Mouse (Mus musculus) right cerebral cortex, adult 2 months (tissue): Measurements from ENCODE around the gene Gp1bb.

ENCODE experiments used
- DNase-seq, 2 experiments: peaks; one replicate each; pipeline ENCODE4 v3.0.0; 2021 to 2022; ENCODE audit warnings: low spot score in 2 of 2

The Gp1bb gene

DNA sequence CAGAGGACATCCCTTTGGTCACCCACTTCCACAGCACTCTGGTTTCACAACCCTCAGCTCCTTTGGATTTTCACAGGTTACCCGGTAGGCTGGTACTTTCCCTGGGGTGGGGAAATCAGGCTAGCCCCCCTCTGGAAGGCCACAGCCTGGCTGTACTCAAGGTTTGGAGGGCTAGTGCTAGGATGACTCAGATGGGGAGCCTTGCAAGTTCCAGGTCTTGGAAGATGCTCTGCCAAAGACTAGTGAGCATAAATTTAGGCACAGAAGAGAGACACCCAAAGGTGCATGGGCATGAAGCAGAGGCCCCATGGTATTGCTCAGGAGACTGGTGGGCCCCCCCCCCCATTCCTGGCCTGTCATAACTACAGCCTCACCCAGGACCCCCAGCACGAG lies 6.7 kb upstream of the Gp1bb start:
- DNase-seq: no peak

DNA sequence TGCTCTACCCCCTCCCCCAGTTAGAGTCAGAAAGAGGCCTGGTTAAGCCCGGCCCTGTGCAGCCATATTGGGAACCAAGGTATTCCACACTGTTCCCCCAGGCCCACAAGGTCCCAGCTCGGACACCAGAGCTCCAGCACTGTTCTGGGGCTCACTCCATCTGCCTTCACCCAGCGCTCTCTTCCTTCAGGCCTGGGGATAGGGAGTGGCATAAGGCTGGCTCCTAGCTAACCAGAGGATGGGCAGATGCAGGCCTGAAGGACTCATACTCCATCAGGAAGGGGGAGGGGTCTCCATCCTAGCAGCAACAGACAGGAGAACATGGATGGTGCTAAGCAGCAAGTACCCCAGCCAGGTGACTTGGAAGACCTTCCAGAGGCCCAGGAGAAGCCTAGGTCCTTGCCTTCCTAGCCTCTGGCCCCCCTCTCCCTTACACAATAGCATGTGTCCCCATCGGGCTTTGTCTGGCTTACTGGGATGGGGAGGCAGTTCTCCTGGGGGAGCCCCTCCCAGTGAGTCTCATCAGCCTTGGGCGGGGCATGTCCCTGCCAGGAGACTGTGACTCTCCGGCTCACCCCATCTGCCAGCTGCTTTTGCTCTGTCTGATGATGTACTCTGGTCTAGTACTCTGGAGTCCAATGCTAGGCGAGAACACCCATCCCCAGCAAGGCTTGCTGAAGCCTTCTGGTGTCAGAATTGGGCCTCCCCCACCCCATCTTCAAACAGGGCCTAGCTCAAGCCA lies 6.2 kb upstream of the Gp1bb start:
- peak in 1 of 2 experiments; percentile 39 for DNase-seq

DNA sequence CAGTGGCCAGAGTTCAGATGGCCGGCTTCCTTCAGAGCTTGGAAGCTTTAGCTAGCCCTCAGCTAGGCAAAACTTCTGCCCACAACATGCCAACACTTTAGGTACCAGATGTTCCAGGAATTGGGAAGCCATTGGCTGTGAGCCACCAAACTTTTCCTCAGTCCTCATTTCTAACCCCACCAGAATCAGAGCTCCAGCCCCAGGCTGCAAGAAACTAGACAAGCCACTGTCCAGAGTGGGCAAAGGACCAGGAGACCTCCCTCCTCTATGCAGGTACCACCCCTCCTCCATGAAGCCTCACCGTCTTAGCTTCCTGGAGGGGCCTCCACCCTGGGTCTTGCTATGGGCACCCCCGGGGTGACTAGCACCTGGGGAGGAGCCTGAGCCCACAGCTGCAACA lies 5.0 kb upstream of the Gp1bb start:
- no peak for DNase-seq

DNA sequence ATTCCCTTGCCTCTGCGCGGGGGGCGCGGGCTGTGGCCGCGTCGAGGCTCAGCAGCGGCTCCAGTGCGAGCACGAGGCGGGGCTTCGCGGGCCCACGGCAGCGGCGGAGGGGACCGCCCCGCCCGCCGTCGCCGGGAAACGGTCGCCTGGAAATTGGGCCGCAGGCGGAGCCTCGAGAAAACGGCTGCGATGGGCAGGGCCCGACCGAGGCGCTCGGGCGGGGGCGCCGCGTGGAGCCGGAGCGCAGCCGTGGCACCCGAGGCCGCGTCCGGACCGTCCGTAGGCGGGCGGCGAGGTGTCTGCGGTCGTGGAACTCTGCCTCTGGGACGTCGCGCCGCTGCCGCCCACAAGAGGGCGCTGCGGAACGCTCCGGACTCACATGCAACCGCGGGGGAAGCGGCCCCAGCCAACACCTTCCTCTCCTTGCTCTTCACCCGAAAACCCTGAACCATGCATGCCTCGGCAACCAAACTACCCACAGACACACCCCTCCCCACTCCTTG lies 4.2 kb upstream of the Gp1bb start, which contains the start of gene Gm49601:
Gm49601 (minus strand) TSS at position 52 of the 503 bp plus-strand sequence.
- peak; percentile 80 to 91 for DNase-seq

DNA sequence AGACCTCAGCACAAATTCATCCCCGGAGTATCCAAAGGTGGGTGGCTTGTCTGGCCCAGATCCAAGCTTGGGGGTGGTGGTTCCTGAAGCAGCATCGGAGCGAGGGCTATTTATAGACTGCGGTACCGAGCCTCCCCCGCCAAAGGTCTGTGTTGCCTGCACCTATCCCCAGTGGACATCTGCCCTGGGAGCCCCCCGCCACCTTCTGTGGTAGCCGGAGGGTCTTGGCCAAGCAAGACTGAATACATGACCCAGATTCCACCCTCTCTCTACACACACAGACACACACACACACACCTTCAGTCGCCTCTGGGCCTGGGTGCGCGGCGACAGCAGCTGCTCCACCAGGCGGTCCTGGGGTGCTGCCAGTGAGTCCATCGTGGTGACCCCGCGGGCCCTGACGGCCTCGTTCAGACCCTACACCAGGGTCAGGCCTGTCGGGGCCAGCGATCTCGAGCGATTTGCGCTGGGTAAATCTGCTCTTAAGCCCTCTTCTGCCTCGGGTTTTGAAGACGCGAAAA lies 3.6 kb upstream of the Gp1bb start:
- DNase-seq: peak; percentile 84 to 87

DNA sequence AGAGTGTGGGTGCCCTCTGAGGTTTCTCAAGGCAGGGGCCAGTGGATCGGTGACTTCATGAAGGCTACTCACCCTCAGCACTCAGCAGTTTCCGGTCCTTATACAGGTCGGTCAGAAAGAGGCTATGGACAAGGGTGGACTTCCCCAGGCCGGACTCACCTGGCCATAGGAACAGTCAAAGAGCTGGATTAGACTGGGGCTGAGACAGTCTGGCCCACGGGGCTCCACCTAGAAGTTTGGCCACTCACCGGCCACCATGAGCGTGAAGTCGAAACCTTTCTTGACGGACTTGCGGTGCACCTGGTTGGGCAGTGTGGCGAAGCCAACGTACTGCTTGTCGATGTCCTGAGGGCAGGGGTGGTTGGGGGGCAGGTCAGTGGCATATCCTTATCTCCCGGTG lies 2.9 kb upstream of the Gp1bb start:
- DNase-seq: peak; percentile 22 to 34

DNA sequence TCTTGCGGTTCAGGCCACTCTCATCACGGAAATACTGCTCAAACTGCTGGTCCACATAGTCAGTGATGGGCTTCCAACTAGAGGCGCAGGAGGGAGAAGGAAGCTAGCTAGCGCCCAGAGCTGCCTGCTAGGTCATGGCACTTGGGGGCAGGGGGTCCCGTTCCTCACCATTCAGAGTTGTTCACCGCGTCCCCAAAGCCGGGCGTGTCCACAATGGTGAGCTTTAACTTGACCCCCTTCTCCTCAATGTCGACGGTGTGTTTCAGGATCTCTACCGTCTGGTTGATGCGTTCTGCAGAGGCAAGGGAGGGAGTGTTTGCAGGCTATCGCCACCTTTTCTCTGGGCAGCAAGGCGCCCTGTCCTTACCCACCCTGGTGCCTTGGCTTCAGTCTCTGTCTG lies 2.4 kb upstream of the Gp1bb start:
- no peak for DNase-seq

DNA sequence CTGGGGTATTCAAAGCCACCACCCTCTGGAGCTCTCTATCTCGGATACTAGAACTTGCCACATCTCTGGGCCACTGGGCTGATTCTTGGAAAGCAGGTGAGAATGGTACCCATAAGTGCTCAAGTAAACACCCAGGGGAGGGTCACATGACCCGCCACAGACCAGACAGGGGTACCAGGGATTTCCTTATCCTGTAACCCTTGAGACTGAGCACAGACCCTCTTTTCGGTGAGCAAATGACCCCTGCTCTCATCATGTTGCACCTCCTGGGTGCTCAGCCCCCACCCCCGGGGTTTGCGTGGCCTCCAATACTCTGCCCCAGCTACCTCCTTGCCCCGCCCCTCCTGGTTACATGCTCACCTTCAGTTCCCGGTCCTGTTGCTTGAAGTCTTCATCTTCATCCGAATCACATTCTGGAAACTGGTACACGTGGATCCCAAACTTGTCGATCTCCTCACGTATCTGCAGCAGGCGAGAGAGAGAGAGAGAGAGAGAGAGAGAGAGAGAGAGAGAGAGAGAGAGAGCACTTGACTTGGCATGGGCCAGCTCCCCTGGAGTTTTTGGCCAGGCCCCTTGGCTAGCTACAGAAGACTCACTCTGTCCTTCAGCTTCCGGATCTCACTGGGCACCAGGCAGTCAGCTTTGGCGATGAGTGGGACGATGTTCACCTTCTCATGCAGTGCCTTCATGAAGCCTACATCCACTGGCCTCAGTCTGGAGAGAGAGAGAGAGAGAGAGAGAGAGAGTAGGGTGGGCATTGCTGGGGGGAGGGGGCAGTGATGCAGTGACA lies 1.7 kb upstream of the Gp1bb start:
- no peak for DNase-seq

DNA sequence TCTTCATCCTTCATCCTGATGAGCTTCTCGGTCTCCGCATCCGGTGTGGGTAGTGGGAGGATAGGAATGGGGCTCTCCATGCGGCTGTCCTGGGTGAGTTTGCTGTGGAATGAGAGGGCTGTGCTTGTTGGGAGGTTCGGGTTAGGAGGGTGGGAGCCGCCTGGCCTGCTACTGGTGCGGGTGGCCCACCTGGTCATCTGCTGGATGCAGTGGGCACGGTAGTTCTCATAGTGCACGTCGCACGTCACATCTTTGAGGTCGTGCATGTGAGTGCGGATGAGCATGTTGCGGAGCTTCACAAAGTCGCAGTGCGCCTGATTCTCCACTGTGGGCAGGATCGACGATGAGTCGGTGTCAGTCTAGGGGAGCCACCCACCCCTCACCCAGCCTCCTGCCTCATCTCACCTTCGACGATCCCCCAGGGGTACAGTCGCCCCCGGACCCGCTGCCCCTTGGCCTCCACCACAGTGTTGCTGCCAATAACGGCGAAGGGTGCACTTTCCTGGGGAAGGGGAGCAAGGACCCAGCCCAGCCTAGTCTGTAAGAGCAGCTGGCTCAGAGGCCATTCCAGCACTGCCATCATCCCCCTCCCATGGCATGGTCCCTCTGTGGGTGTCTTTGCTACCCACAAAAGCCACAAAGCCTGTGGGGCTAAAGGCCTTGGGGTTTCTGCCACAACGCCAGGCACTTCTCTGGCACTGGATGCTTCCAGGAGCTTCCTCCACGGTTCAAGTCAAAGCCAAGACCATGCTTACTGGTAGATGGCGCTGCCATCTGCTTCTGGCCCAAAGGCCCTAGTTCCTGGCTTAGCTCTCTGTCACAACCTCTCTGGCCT lies 930 bp upstream of the Gp1bb start:
- DNase-seq: peak; percentile 42 to 43

DNA sequence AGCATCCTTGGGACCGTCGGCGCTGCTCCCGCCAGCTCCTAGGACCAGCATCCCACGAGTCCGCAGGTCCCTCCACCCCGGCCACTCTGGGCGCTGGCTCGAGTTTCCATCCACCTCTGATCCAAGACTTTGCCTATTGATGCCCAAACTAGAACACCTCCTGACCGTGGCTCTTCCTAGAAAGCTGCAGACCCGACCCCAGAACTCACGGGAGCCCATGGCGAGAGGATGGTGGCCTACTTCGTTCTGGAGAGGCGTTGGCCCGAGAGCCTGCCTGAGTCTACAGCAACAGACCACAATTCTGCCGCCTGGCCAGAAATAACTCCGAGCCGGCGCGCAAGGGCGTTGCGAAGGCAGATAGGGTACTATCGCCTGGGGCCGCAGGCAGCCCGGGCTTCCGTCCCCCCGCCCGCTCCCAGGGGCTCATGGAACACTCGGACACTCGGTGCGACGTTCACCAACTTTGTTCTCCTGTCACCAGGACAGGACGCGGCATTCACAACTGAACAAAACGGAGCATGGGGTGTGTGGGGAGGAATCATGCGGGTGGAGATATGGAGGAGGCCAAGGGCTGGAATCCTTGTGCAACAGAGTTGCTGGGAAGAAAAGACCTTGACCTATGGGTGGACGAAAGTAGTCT lies 721 bp downstream of the Gp1bb start:
- DNase-seq: peak; percentile 51 to 59

DNA sequence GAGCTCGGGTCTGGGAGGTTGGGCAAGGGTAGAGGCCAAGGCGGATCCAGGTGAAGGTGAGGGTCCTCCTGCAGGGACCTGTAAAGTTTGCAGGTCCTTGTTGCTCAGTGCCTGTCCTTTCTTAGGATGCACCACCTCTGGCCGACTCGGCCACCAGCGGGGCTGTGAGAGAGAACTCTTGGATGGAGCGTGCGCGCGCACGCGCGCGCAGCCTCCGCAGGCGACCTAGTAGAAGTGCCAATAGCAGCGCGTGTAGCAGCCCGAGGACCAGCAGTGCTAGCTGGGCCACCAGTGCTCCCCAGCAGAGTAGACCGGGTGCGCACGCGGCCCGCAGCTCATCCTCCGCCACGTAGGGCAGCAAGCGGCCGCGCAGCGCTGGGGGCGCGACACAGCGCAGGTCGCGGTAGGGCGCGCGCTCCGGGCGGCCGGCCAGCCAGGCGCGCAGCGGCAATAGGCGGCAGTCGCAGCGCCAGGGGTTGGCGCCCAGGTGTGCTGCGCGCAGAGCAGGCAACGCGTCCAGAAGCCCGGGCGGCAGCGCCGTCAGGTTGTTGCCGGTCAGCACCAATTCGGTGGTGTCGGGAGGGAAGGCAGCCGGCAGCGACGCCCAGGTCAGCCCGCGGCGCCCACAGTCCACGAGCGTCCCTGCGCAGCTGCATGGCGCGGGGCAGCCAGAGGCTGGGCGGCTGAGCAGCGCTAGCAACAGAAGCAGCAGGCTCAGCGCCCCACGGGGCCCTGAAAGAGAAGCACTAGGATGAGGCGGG lies 1.4 kb downstream of the Gp1bb start:
- peak; percentile 33 to 63 for DNase-seq

DNA sequence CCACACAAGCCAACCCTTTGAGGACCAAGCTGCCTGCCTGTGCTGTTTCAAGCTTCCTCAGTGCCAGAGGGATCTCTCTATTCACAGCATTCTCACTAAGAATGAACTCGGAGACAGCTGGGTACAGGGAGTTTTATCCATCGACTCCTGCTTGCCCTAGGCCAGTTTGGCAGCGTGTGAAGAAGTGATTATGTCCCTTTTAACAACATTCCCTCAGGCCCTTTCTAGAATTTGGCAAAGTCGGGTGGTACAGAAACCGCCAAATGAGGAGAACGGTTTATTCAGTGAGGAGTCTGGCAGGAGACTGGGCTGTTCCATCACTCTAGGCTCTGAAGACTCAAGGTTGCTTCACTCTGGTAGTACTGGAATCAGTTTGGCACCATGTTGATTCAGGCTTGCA lies 2.0 kb downstream of the Gp1bb start:
- DNase-seq: no peak

DNA sequence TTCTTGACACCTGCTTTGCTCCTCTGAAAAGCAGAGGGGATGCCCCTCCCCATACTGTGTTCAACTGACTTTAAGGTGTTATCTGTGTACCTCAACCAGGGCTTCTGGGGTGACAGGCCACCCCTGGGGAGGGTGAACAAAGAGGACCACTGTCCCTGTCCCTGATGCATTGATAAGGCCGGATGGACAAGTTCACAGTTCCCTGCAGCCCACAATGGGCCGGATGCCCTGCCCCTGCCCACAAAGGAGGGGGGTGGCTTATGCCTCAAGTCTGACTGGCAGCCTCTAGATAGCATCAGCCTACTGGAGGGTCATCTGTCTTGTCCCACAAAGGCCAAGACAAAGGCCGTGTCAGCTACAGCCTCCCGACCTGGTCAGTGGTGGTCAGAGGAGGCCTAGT lies 3.1 kb downstream of the Gp1bb start:
- no peak for DNase-seq

DNA sequence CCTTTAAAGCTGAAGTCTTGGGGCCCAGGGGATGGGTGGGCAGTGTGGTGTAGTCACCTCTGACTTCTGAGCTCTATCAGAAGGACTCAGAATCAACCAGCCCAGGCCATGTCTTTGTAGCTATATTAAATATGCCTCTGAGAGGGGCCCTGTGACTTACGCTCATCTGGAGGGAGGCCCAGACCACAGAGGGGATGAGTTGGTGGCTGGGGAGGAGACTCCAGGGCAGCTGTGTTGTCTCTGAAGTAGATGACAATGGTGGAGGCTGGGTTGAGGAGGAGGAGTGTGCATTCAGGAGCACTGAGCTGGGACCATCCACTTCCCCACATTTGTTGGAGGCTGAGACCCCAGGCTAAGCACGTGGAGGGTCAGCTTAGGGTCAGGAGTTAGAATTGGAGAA lies 3.9 kb downstream of the Gp1bb start:
- no peak for DNase-seq

DNA sequence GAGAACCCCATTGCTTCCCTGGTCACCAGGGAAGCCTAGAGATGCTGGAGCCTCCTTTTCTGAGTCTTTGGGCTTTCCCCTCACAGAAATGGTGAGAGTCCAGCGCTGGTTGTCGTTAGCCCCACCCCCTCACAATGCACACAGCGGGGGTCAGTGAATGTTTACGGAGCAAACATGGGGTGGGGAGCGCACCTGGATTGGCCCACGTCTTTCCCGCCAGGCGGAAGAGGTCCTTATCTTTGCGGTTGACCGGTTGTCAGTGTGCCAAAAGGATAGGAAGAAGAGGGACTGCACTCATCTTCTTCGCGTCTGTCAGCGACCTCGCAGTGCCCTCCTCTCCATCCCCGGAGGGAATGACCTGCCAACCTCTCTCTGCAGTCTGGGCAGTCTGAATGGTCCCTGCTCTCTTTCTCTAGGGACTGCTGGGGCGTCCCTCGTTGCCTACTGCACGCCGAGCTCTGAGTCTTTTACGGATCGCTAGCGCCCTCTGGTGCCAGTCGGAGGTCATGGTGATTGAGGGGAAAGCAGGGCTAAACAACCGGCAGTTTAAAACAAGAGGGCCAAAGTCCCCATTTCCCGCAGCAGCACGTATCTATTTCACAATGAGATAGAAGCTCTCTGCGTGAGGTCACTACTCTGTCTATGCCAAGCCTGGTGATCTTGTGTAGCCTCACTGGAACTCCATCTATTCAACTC lies 4.7 kb downstream of the Gp1bb start:
- DNase-seq: peak; percentile 94 to 96

DNA sequence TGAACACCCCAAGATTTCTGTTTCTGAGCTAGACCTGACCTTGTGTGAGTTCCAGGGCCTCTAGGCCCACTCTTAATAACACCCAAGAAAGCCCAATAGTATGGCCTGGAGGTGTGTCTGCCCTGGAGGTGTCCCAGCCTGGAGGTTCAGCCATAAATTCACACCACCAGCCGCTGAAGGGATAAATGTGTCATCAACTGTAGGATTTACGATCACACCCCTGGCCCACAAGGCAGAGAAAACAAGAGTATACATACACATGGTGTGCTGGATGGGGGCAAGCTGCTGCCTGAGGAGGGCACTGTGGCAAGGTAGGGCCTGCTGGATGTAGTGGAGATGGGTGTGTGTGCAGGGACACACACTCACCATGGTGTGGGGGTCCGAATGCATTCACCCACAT lies 8.9 kb downstream of the Gp1bb start:
- DNase-seq: no peak

DNA sequence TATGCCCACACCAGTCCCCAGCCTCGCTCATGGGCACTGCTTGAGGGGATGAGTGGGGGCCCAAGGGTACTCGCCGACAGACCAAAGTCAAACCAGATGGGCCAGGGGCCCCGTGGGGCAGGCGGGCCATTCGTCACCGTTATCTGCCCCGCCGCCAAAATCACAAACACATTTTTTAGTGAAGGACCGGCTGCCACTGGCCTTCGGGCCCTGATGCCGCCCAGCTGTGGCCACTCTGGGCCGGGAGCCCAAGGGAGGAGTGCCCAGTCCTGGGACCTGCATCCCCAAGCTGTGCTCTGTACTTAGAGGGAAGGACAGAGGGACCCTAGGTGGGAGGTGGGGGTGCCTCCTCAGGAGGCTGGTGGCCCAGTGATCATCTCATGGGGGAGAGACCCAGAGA lies 10.5 kb downstream of the Gp1bb start:
- DNase-seq: no peak

DNA sequence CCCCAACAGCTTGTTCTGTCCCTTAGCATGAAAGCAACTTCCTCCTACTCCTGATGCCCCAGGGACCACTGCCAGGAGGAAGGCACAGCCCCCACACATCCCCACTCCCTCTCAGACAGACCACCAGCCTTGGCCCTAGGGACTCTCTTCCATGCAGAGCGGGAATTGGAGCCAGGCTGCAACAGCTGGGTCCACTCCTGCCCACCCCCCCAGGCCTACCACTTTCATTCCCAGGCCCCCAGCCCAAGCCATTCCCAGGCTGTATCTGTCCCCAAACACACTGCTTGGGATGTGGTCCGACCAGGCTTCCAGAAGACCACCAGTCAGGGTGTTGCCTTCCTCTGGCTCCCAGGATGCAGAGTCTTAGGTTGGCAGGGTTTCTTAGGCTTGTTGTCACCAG lies 13.1 kb downstream of the Gp1bb start:
- no peak for DNase-seq

DNA sequence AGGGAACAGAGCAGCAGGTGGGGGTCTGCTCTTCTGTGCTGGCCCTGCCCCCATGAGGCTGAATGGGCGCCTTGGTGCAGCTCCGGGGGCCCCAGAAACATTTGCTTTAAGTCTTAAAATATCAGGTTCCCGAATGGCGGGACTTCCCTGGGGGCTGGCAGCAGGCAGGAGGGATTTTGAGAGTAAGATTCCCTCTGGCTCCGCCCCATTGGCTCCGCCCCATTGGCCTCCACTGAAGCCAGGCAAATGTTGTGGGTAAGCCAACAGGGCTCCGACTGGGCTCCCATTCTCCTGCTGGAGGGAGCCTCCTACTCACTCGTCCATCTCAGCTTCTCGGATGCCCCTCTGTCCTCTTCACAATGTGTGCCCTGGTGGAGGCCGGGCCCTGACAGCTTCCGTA lies 14.0 kb downstream of the Gp1bb start:
- DNase-seq: no peak

DNA sequence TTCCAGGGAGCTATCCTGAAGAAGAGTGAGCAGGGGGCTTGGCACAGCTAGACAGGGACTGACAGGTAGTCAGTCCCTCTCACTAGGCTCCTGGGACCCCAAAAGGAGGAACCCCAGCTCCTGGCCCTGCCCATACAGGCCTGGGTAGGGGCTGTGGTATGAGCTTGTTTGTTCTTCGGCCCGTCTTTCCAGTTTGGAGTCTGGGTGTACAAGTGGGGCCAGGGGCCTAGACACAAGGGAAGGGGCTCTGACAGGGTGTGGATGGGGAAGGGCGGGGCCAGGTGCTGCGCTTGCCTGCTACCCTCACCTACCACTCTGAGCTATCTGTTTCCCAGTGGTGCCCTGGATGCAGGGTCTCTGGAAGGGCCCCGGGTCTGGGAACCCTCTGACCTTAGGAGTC lies 16.5 kb downstream of the Gp1bb start:
- DNase-seq: no peak
